Mouse (Mus musculus): Measurements from ENCODE around the gene Chka. TPM values are rescaled to one million over a fixed set of nuclear protein-coding genes. Genes with fewer than 3 reads are reported as not detected.

The Chka gene
- polyA plus RNA-seq (2015; fragmentation: Nextera tagmentation; extraction: Ambion mirVana): 24.9 and 32.0 TPM in 2 replicates

GRCm38 (mm10) chr19:3851502-3851962 is at the start of gene Chka:
Chka (plus strand) TSS chr19:3851773.
- no peaks in the 10 kb centered on the region for H3K9me3 ChIP-seq (replicated peaks)
- peak within 1 kb of the TSS; percentile 94 for H3K4me2 ChIP-seq
- no peaks in the 10 kb centered on the region for H3K27me3 ChIP-seq
- under 1% methylated on average over 54 of the region's 54 CpGs for WGBS
- peak within 1 kb of the TSS; percentile 93 for H3K9ac ChIP-seq
- peak within 1 kb of the TSS; percentile 70 for H3K4me3 ChIP-seq
- peak within 1 kb of the TSS; percentile 99 for H3K27ac ChIP-seq
- ATAC-seq (replicated peaks; ENCODE audit: insufficient number of reproducible peaks, insufficient read depth, low FRiP score, low read depth): peak; percentile 95
- peaks cover 36% of the 10 kb centered on the region for H3K4me1 ChIP-seq (replicated peaks)
- H3K36me3 ChIP-seq: no peaks in the 10 kb centered on the region

GRCm38 (mm10) chr19:3805526-3805925 is 46.0 kb upstream of the Chka start:
- Histone ChIP-seq H3K4me1 (replicated peaks) (no peaks in the 10 kb centered on the region), H3K9ac (no peak overlapping the region), H3K27ac (no peak overlapping the region), H3K4me2 (no peak overlapping the region), H3K36me3 (peaks cover 88% of the 10 kb centered on the region), H3K4me3 (no peak overlapping the region), H3K9me3 (replicated peaks) (no peaks in the 10 kb centered on the region), H3K27me3 (no peaks in the 10 kb centered on the region)
- no peak for ATAC-seq (replicated peaks; ENCODE audit: insufficient number of reproducible peaks, insufficient read depth, low FRiP score, low read depth)
- 88% methylated on average over 7 of the region's 7 CpGs for WGBS

GRCm38 (mm10) chr19:3810536-3811233 is 40.9 kb upstream of the Chka start:
- Histone ChIP-seq H3K4me1 (replicated peaks) (peaks cover 4% of the 10 kb centered on the region; the same call in 1 of the 2 replicates), H3K27me3 (no peaks in the 10 kb centered on the region), H3K9ac (no peak overlapping the region), H3K36me3 (peaks cover 64% of the 10 kb centered on the region), H3K4me3 (no peak overlapping the region), H3K27ac (no peak overlapping the region), H3K4me2 (no peak overlapping the region), H3K9me3 (replicated peaks) (no peaks in the 10 kb centered on the region)
- no peak for ATAC-seq (replicated peaks; ENCODE audit: insufficient number of reproducible peaks, insufficient read depth, low FRiP score, low read depth)
- WGBS: 92% methylated on average over 10 of the region's 10 CpGs

- Histone ChIP-seq H3K4me1 (replicated peaks) (peaks cover 8% of the 10 kb centered on the region; the same call in 1 of the 2 replicates), H3K27me3 (no peaks in the 10 kb centered on the region), H3K4me3 (no peak overlapping the region), H3K9me3 (replicated peaks) (no peaks in the 10 kb centered on the region), H3K9ac (no peak overlapping the region), H3K27ac (no peak overlapping the region), H3K36me3 (peaks cover 36% of the 10 kb centered on the region), H3K4me2 (no peak overlapping the region)
- 67% methylated on average over 10 of the region's 10 CpGs for whole genome bisulfite sequencing
- 0 out of 2 replicates have a peak, but pooled peaks have one; percentile 47 for ATAC-seq (replicated peaks; ENCODE audit: insufficient number of reproducible peaks, insufficient read depth, low FRiP score, low read depth)
These were observed 37.1 kb upstream of the Chka start for GRCm38 (mm10) chr19:3814461-3814860.

- Histone ChIP-seq H3K27me3 (no peaks in the 10 kb centered on the region), H3K4me1 (replicated peaks) (peaks cover 11% of the 10 kb centered on the region; the same call in 1 of the 2 replicates), H3K4me2 (no peak overlapping the region), H3K9ac (no peak overlapping the region), H3K36me3 (peaks cover 28% of the 10 kb centered on the region), H3K27ac (no peak overlapping the region), H3K9me3 (replicated peaks) (no peaks in the 10 kb centered on the region), H3K4me3 (no peak overlapping the region)
- no peak for ATAC-seq (replicated peaks; ENCODE audit: insufficient number of reproducible peaks, insufficient read depth, low FRiP score, low read depth)
- 87% methylated on average over 12 of the region's 12 CpGs for WGBS
These were observed 35.7 kb upstream of the Chka start for GRCm38 (mm10) chr19:3815824-3816223.

GRCm38 (mm10) chr19:3819080-3819479 is 32.5 kb upstream of the Chka start:
- Histone ChIP-seq H3K4me3 (no peak overlapping the region), H3K9ac (no peak overlapping the region), H3K36me3 (peaks cover 24% of the 10 kb centered on the region), H3K27ac (no peak overlapping the region), H3K4me1 (replicated peaks) (peaks cover 11% of the 10 kb centered on the region; the same call in 1 of the 2 replicates), H3K27me3 (no peaks in the 10 kb centered on the region), H3K9me3 (replicated peaks) (no peaks in the 10 kb centered on the region), H3K4me2 (no peak overlapping the region)
- no peak for ATAC-seq (replicated peaks; ENCODE audit: insufficient number of reproducible peaks, insufficient read depth, low FRiP score, low read depth)
- 66% methylated on average over 2 of the region's 2 CpGs for WGBS

- Histone ChIP-seq H3K27ac (no peak overlapping the region), H3K4me3 (no peak overlapping the region), H3K4me1 (replicated peaks) (peaks cover 8% of the 10 kb centered on the region; the same call in 1 of the 2 replicates), H3K4me2 (no peak overlapping the region), H3K9me3 (replicated peaks) (no peaks in the 10 kb centered on the region), H3K9ac (no peak overlapping the region), H3K36me3 (peaks cover 18% of the 10 kb centered on the region), H3K27me3 (no peaks in the 10 kb centered on the region)
- no peak for ATAC-seq (replicated peaks; ENCODE audit: insufficient number of reproducible peaks, insufficient read depth, low FRiP score, low read depth)
- WGBS: 63% methylated on average over 2 of the region's 2 CpGs
These were observed 31.6 kb upstream of the Chka start for GRCm38 (mm10) chr19:3819899-3820444.

- H3K4me3 ChIP-seq: no peak overlapping the region
- H3K27me3 ChIP-seq: no peaks in the 10 kb centered on the region
- no peak overlapping the region for H3K27ac ChIP-seq
- no peak overlapping the region for H3K4me2 ChIP-seq
- H3K9ac ChIP-seq: no peak overlapping the region
- H3K9me3 ChIP-seq (replicated peaks): no peaks in the 10 kb centered on the region
- peaks cover under 1% of the 10 kb centered on the region; the same call in 1 of the 2 replicates for H3K4me1 ChIP-seq (replicated peaks)
- no peaks in the 10 kb centered on the region for H3K36me3 ChIP-seq
- ATAC-seq (replicated peaks; ENCODE audit: insufficient number of reproducible peaks, insufficient read depth, low FRiP score, low read depth): no peak
These were observed 26.5 kb upstream of the Chka start for GRCm38 (mm10) chr19:3825044-3825443.

- no peak overlapping the region for H3K27ac ChIP-seq
- no peak for ATAC-seq (replicated peaks; ENCODE audit: insufficient number of reproducible peaks, insufficient read depth, low FRiP score, low read depth)
- no peaks in the 10 kb centered on the region for H3K27me3 ChIP-seq
- peaks cover 5% of the 10 kb centered on the region for H3K4me1 ChIP-seq (replicated peaks)
- no peak overlapping the region for H3K4me2 ChIP-seq
- H3K36me3 ChIP-seq: no peaks in the 10 kb centered on the region
- WGBS: 81% methylated on average over 3 of the region's 3 CpGs
- no peaks in the 10 kb centered on the region for H3K9me3 ChIP-seq (replicated peaks)
- H3K9ac ChIP-seq: no peak overlapping the region
- H3K4me3 ChIP-seq: no peak overlapping the region
These were observed 21.7 kb upstream of the Chka start for GRCm38 (mm10) chr19:3829863-3830262.

GRCm38 (mm10) chr19:3831716-3832115 is 19.9 kb upstream of the Chka start:
- Histone ChIP-seq H3K27me3 (no peaks in the 10 kb centered on the region), H3K9me3 (replicated peaks) (no peaks in the 10 kb centered on the region), H3K4me3 (no peak overlapping the region), H3K9ac (no peak overlapping the region), H3K4me2 (no peak overlapping the region), H3K4me1 (replicated peaks) (peaks cover 5% of the 10 kb centered on the region), H3K27ac (no peak overlapping the region), H3K36me3 (no peaks in the 10 kb centered on the region)
- 63% methylated on average over 8 of the region's 8 CpGs for WGBS
- ATAC-seq (replicated peaks; ENCODE audit: insufficient number of reproducible peaks, insufficient read depth, low FRiP score, low read depth): no peak

GRCm38 (mm10) chr19:3832851-3833353 is 18.7 kb upstream of the Chka start:
- H3K27ac ChIP-seq: no peak overlapping the region
- ATAC-seq (replicated peaks; ENCODE audit: insufficient number of reproducible peaks, insufficient read depth, low FRiP score, low read depth): peak; percentile 70
- H3K4me3 ChIP-seq: no peak overlapping the region
- H3K9ac ChIP-seq: no peak overlapping the region
- no peaks in the 10 kb centered on the region for H3K27me3 ChIP-seq
- H3K4me2 ChIP-seq: no peak overlapping the region
- WGBS: 42% methylated on average over 4 of the region's 4 CpGs
- H3K4me1 ChIP-seq (replicated peaks): peaks cover 5% of the 10 kb centered on the region
- H3K9me3 ChIP-seq (replicated peaks): no peaks in the 10 kb centered on the region
- no peaks in the 10 kb centered on the region for H3K36me3 ChIP-seq

All from heart, embryonic 15.5 days (tissue).